Mouse (Mus musculus) cerebellum, adult 18-20 months (tissue): ENCODE data around the gene Tex14.
"Not testable (repeated sequence)": the region's sequence is repeated elsewhere in the genome, so short reads cannot be mapped to it uniquely, and the experiment has no call there.

Source experiments
- DNase-seq, 2 experiments: peaks; one replicate each; pipeline ENCODE4 v3.0.0; 2021

Gene Tex14

GRCm38 (mm10) chr11:87479172-87479571, 74.3 kb downstream of the Tex14 start:
- DNase-seq: not testable (repeated sequence)

- no peak for DNase-seq
Measured at GRCm38 (mm10) chr11:87483796-87484326, 79.0 kb downstream of the Tex14 start.

GRCm38 (mm10) chr11:87488948-87489347, 84.1 kb downstream of the Tex14 start:
- DNase-seq: no peak

GRCm38 (mm10) chr11:87504690-87505214, 99.9 kb downstream of the Tex14 start:
- DNase-seq: peak in 1 of 2 experiments; percentile 6

GRCm38 (mm10) chr11:87506502-87506901, 101.6 kb downstream of the Tex14 start:
- DNase-seq: no peak

- no peak for DNase-seq
Measured at GRCm38 (mm10) chr11:87507043-87507442, 102.2 kb downstream of the Tex14 start.

GRCm38 (mm10) chr11:87519260-87519659, 114.4 kb downstream of the Tex14 start:
- DNase-seq: peak; percentile 31 to 35

GRCm38 (mm10) chr11:87523466-87523865, 118.6 kb downstream of the Tex14 start:
- DNase-seq: no peak

GRCm38 (mm10) chr11:87523967-87524366, 119.1 kb downstream of the Tex14 start:
- no peak for DNase-seq

- no peak for DNase-seq
Measured at GRCm38 (mm10) chr11:87524780-87525179, 119.9 kb downstream of the Tex14 start.

- DNase-seq: no peak
Measured at GRCm38 (mm10) chr11:87527364-87527763, 122.5 kb downstream of the Tex14 start.

GRCm38 (mm10) chr11:87527990-87528389, 123.1 kb downstream of the Tex14 start:
- DNase-seq: no peak

- no peak for DNase-seq
Measured at GRCm38 (mm10) chr11:87531695-87532094, 126.8 kb downstream of the Tex14 start.

- DNase-seq: peak in 1 of 2 experiments; percentile 8
Measured at GRCm38 (mm10) chr11:87542285-87542684, 137.4 kb downstream of the Tex14 start.

GRCm38 (mm10) chr11:87542906-87543305, 138.0 kb downstream of the Tex14 start:
- DNase-seq: peak; percentile 30 to 35

- no peak for DNase-seq
Measured at GRCm38 (mm10) chr11:87553342-87553741, 148.5 kb downstream of the Tex14 start.

- DNase-seq: no peak
Measured at GRCm38 (mm10) chr11:87554386-87554785, 149.5 kb downstream of the Tex14 start.

- no peak for DNase-seq
Measured at GRCm38 (mm10) chr11:87555106-87555703, 150.3 kb downstream of the Tex14 start.

- no peak for DNase-seq
Measured at GRCm38 (mm10) chr11:87561208-87561607, 156.3 kb downstream of the Tex14 start.

GRCm38 (mm10) chr11:87566501-87566900, 161.6 kb downstream of the Tex14 start, which contains the start of gene Gm11492:
Gm11492 (plus strand) TSS chr11:87566653.
- no peak for DNase-seq

GRCm38 (mm10) chr11:87568255-87568953, 163.5 kb downstream of the Tex14 start, which contains the start of gene Sept4:
Sept4 (plus strand) TSS chr11:87568903.
- DNase-seq: no peak

GRCm38 (mm10) chr11:87570743-87571142, 165.9 kb downstream of the Tex14 start:
- DNase-seq: no peak

- DNase-seq: no peak
Measured at GRCm38 (mm10) chr11:87571361-87571950, 166.6 kb downstream of the Tex14 start.
